Comparison of ENCODE assay signal across 8 mouse cellular contexts in genomic region chr10:126984189-126985004, GRCm38 (mm10). TPM values are rescaled to one million over a fixed set of nuclear protein-coding genes. Genes with fewer than 3 reads are reported as not detected.
DNase-seq lines count a peak whose midpoint lies in the region; ATAC-seq and TF ChIP-seq lines count a peak whose summit lies in the region.

No protein-coding gene starts in this region.

- in situ Hi-C loops in CH12.LX (cut with MboI; ENCODE audit: low pct_ligation_motif_present, low pct_unique_long_range_greater_than_20kb, low sequenced_read_pairs), result no loop called here

- H3K4me3 ChIP-seq in CH12.LX (replicated peaks in 1 of 3; ENCODE audit: low read depth in 2 of 3, low read length in 2 of 3, poor library complexity in 1 of 3), result no peak overlapping the region
- H3K4me3 ChIP-seq in embryonic facial prominence, embryonic 12.5 days, result no peak overlapping the region
- no peak overlapping the region for H3K4me3 ChIP-seq in liver, embryonic 11.5 days (ENCODE audit: low read depth, low read length)

- ATAC-seq in embryonic facial prominence, embryonic 12.5 days (ENCODE audit: insufficient number of reproducible peaks, insufficient read depth, low FRiP score, low TSS enrichment), result no peak
- ATAC-seq in liver, embryonic 11.5 days (replicated peaks; ENCODE audit: low FRiP score), result no peak

- H3K9me3 ChIP-seq in CH12.LX (replicated peaks; ENCODE audit: low read length), result no peaks in the 10 kb centered on the region
- no peaks in the 10 kb centered on the region for H3K9me3 ChIP-seq in embryonic facial prominence, embryonic 12.5 days
- no peaks in the 10 kb centered on the region for H3K9me3 ChIP-seq in liver, embryonic 11.5 days (ENCODE audit: control insufficient read depth, low read length)

- intact Hi-C loops in heart, postnatal 14 days (cut with DNase I), result no loop called here

- DNase-seq in gastrocnemius, adult 18-20 months (ENCODE audit: low spot score), result peak; percentile 78
- DNase-seq in gastrocnemius, postnatal 4 days (ENCODE audit: low spot score in 2 of 2), result no peak
- DNase-seq in CH12.LX (ENCODE audit: extremely low read depth), result no peak
- peak; percentile 52 to 56 for DNase-seq in heart, postnatal 14 days
- no peak for DNase-seq in liver, embryonic 11.5 days (ENCODE audit: low spot score)
- DNase-seq in ovary, postnatal 14 days (ENCODE audit: low spot score), result no peak
- no peak for DNase-seq in thymus, postnatal 10 days (ENCODE audit: low spot score in 2 of 2)

- peaks cover 22% of the 10 kb centered on the region for H3K79me2 ChIP-seq in CH12.LX (replicated peaks; ENCODE audit: control insufficient read depth, extremely low read depth, insufficient read depth, poor library complexity, severe bottlenecking)

- no peak overlapping the region for H3K4me2 ChIP-seq in CH12.LX (ENCODE audit: insufficient read depth, low read depth, poor library complexity, severe bottlenecking)
- H3K4me2 ChIP-seq in embryonic facial prominence, embryonic 12.5 days (replicated peaks), result peak overlapping the region; percentile 98
- peak overlapping the region; percentile 8; the same call in 1 of the 2 replicates for H3K4me2 ChIP-seq in liver, embryonic 11.5 days

- H3K4me1 ChIP-seq in CH12.LX (ENCODE audit: control insufficient read depth in 1 of 2, insufficient read depth in 2 of 2), result peaks cover 16 to 54% of the 10 kb centered on the region in 2 experiments
- H3K4me1 ChIP-seq in embryonic facial prominence, embryonic 12.5 days, result peaks cover 85% of the 10 kb centered on the region
- peaks cover 81% of the 10 kb centered on the region for H3K4me1 ChIP-seq in liver, embryonic 11.5 days (replicated peaks; ENCODE audit: control insufficient read depth, insufficient read depth, low read length)

- H3K27me3 ChIP-seq in CH12.LX (replicated peaks), result no peaks in the 10 kb centered on the region
- no peaks in the 10 kb centered on the region for H3K27me3 ChIP-seq in embryonic facial prominence, embryonic 12.5 days
- no peaks in the 10 kb centered on the region for H3K27me3 ChIP-seq in liver, embryonic 11.5 days (replicated peaks; ENCODE audit: control insufficient read depth, insufficient read depth, low read length)

- WGBS in embryonic facial prominence, embryonic 12.5 days, result 45% methylated on average over 5 of the region's 5 CpGs
- WGBS in liver, embryonic 11.5 days, result 67% methylated on average over 5 of the region's 5 CpGs

- TF ChIP-seq RAD21 in CH12.LX (IDR thresholded peaks at IDR 0.05; ENCODE audit: low read depth, low read length), result no peak

- no peak overlapping the region for H3K27ac ChIP-seq in CH12.LX (ENCODE audit: insufficient read depth, low read depth)
- H3K27ac ChIP-seq in embryonic facial prominence, embryonic 12.5 days, result peak overlapping the region; percentile 76
- 0 out of 2 replicates have a peak overlapping the region, but pooled peaks have one; percentile 9 for H3K27ac ChIP-seq in liver, embryonic 11.5 days (ENCODE audit: low read depth, low read length)

- dilution Hi-C loops in CH12.LX (cut with MboI; ENCODE audit: extremely low pct_ligation_motif_present, extremely low pct_unique_long_range_greater_than_20kb, low sequenced_read_pairs), result no loop called here

- peaks cover 3 to 25% of the 10 kb centered on the region in 2 experiments for H3K36me3 ChIP-seq in CH12.LX (replicated peaks in 1 of 2; ENCODE audit: control insufficient read depth in 1 of 2, insufficient read depth in 1 of 2, low read length in 1 of 2)
- H3K36me3 ChIP-seq in embryonic facial prominence, embryonic 12.5 days, result 0 out of 2 replicates have a peak, but pooled peaks cover 9% of the 10 kb centered on the region
- H3K36me3 ChIP-seq in liver, embryonic 11.5 days (ENCODE audit: control insufficient read depth, insufficient read depth, low read length), result no peaks in the 10 kb centered on the region; the same call in 1 of the 2 replicates

- no peak overlapping the region for H3K9ac ChIP-seq in CH12.LX (ENCODE audit: insufficient read depth, low read depth)
- peak overlapping the region; percentile 42; the same call in 1 of the 2 replicates for H3K9ac ChIP-seq in embryonic facial prominence, embryonic 12.5 days
- H3K9ac ChIP-seq in liver, embryonic 11.5 days (ENCODE audit: low read depth, low read length), result 0 out of 2 replicates have a peak overlapping the region, but pooled peaks have one; percentile 6

- no peak for TF ChIP-seq EP300 in CH12.LX (IDR thresholded peaks at IDR 0.05; ENCODE audit: low read length)

- TF ChIP-seq POLR2A in CH12.LX (IDR thresholded peaks at IDR 0.05; ENCODE audit: low read depth, low read length), result no peak

- no peak for TF ChIP-seq CTCF in CH12.LX (conservative IDR thresholded peaks at IDR 0.05 in 1 of 2, IDR thresholded peaks at IDR 0.05 in 1 of 2; ENCODE audit: low read depth in 2 of 2, low read length in 2 of 2)

TF ChIP-seq in CH12.LX, 34 proteins besides CTCF, POLR2A, EP300 and RAD21:
- TF ChIP-seq ZNF384 (IDR thresholded peaks at IDR 0.05; ENCODE audit: low read depth, low read length) (no peak), MAFK (IDR thresholded peaks at IDR 0.05; ENCODE audit: insufficient replicate concordance, low read length) (no peak), ETS1 (conservative IDR thresholded peaks at IDR 0.05; ENCODE audit: low read depth, low read length) (no peak), MAX (IDR thresholded peaks at IDR 0.05; ENCODE audit: low read length) (no peak), BHLHE40 (IDR thresholded peaks at IDR 0.05; ENCODE audit: low read depth, low read length) (0 out of 2 replicates have a peak, but pooled peaks have one; percentile 17), RCOR1 (conservative IDR thresholded peaks at IDR 0.05; ENCODE audit: low read depth, low read length) (no peak)

RNA-seq across cellular contexts. Expression of gene Ctdsp2, which starts 5.9 kb away (rescaled TPM):
- total RNA-seq in gastrocnemius, adult 18-20 months (2021), result 100 to 1,000 TPM in 1 of 2 experiments, 10 to 100 TPM in 1; 84.5 to 110 TPM
- total RNA-seq in gastrocnemius, postnatal 4 days (2021), result 100 to 1,000 TPM; 194 to 205 TPM
- total RNA-seq in CH12.LX (2012; rRNA removed) (13.2 and 20.2 TPM in 2 replicates), CH12.LX (2014; rRNA removed) (7.5 and 8.9 TPM in 2 replicates)
- 17.7 and 21.9 TPM in 2 replicates for polyA plus RNA-seq in CH12.LX (2012; ENCODE audit: insufficient read length, low read depth)
- 85.1 and 91.0 TPM in 2 replicates for polyA plus RNA-seq in embryonic facial prominence, embryonic 12.5 days (2016; fragmentation: Nextera tagmentation; extraction: Ambion mirVana)
- total RNA-seq in heart, postnatal 14 days (2021), result 100 to 1,000 TPM; 104 to 122 TPM
- polyA plus RNA-seq in liver, embryonic 11.5 days (2014; fragmentation: Nextera tagmentation; extraction: Ambion mirVana), result 37.4 and 42.2 TPM in 2 replicates

RNA-seq across cellular contexts. Expression of gene Avil, which starts 16.1 kb away (rescaled TPM):
- total RNA-seq in gastrocnemius, adult 18-20 months (2021), result 1 to 10 TPM; 2.9 to 3.6 TPM
- total RNA-seq in gastrocnemius, postnatal 4 days (2021), result under 1 TPM; 0.42 to 0.52 TPM
- 2.1 and 2.7 TPM in 2 replicates for total RNA-seq in CH12.LX (2012; rRNA removed)
- 8.2 and 9.9 TPM in 2 replicates for total RNA-seq in CH12.LX (2014; rRNA removed)
- 18.8 and 20.0 TPM in 2 replicates for polyA plus RNA-seq in CH12.LX (2012; ENCODE audit: insufficient read length, low read depth)
- 3.3 and 3.9 TPM in 2 replicates for polyA plus RNA-seq in embryonic facial prominence, embryonic 12.5 days (2016; fragmentation: Nextera tagmentation; extraction: Ambion mirVana)
- total RNA-seq in heart, postnatal 14 days (2021), result under 1 TPM; 0.19 to 0.56 TPM
- polyA plus RNA-seq in liver, embryonic 11.5 days (2014; fragmentation: Nextera tagmentation; extraction: Ambion mirVana), result 0.10 and 0.13 TPM in 2 replicates

RNA-seq across cellular contexts. Expression of gene Tsfm, which starts 46.2 kb away (rescaled TPM):
- total RNA-seq in gastrocnemius, adult 18-20 months (2021), result 10 to 100 TPM; 20.4 to 22.4 TPM
- total RNA-seq in gastrocnemius, postnatal 4 days (2021), result 10 to 100 TPM; 29.2 to 38.5 TPM
- total RNA-seq in CH12.LX (2012; rRNA removed) (72.0 and 78.0 TPM in 2 replicates), CH12.LX (2014; rRNA removed) (88.9 and 93.9 TPM in 2 replicates)
- 53.0 and 53.2 TPM in 2 replicates for polyA plus RNA-seq in CH12.LX (2012; ENCODE audit: insufficient read length, low read depth)
- 76.5 and 84.1 TPM in 2 replicates for polyA plus RNA-seq in embryonic facial prominence, embryonic 12.5 days (2016; fragmentation: Nextera tagmentation; extraction: Ambion mirVana)
- 10 to 100 TPM; 49.8 to 60.5 TPM for total RNA-seq in heart, postnatal 14 days (2021)
- 110 and 119 TPM in 2 replicates for polyA plus RNA-seq in liver, embryonic 11.5 days (2014; fragmentation: Nextera tagmentation; extraction: Ambion mirVana)

RNA-seq across cellular contexts. Expression of gene Mettl1, which starts 56.8 kb away (rescaled TPM):
- total RNA-seq in gastrocnemius, adult 18-20 months (2021), result 1 to 10 TPM; 8.6 to 9.1 TPM
- total RNA-seq in gastrocnemius, postnatal 4 days (2021), result 10 to 100 TPM; 18.3 to 18.8 TPM
- total RNA-seq in CH12.LX (2012; rRNA removed) (28.4 and 32.7 TPM in 2 replicates), CH12.LX (2014; rRNA removed) (19.6 and 21.6 TPM in 2 replicates)
- polyA plus RNA-seq in CH12.LX (2012; ENCODE audit: insufficient read length, low read depth), result 44.0 and 49.4 TPM in 2 replicates
- 51.6 and 53.1 TPM in 2 replicates for polyA plus RNA-seq in embryonic facial prominence, embryonic 12.5 days (2016; fragmentation: Nextera tagmentation; extraction: Ambion mirVana)
- total RNA-seq in heart, postnatal 14 days (2021), result 1 to 10 TPM; 5.0 to 6.0 TPM
- 54.1 and 58.1 TPM in 2 replicates for polyA plus RNA-seq in liver, embryonic 11.5 days (2014; fragmentation: Nextera tagmentation; extraction: Ambion mirVana)

RNA-seq across cellular contexts. Expression of gene Eef1akmt3, which starts 56.9 kb away (rescaled TPM):
- total RNA-seq in gastrocnemius, adult 18-20 months (2021), result under 1 TPM in 1 of 2 experiments, not detected in 1; 0.09 TPM
- total RNA-seq in gastrocnemius, postnatal 4 days (2021), result 1 to 10 TPM in 1 of 2 experiments, under 1 TPM in 1; 0.78 to 1.1 TPM
- 0.76 and 0.98 TPM in 2 replicates for total RNA-seq in CH12.LX (2012; rRNA removed)
- total RNA-seq in CH12.LX (2014; rRNA removed), result 0.62 and 0.78 TPM in 2 replicates
- polyA plus RNA-seq in CH12.LX (2012; ENCODE audit: insufficient read length, low read depth), result 1.1 and 1.2 TPM in 2 replicates
- 0.45 and 0.61 TPM in 2 replicates for polyA plus RNA-seq in embryonic facial prominence, embryonic 12.5 days (2016; fragmentation: Nextera tagmentation; extraction: Ambion mirVana)
- total RNA-seq in heart, postnatal 14 days (2021), result under 1 TPM in 1 of 2 experiments, not detected in 1; 0.12 TPM
- polyA plus RNA-seq in liver, embryonic 11.5 days (2014; fragmentation: Nextera tagmentation; extraction: Ambion mirVana), result 0.11 and 0.23 TPM in 2 replicates

Comparison
In these comparisons a context has a peak if more than half of its experiments do, and no peak if none do; other contexts are left out.
1. DNase-seq: peak in gastrocnemius, adult 18-20 months (single experiment) and heart, postnatal 14 days (2 of 2); none in gastrocnemius, postnatal 4 days (0 of 2), CH12.LX (single experiment), liver, embryonic 11.5 days (single experiment), ovary, postnatal 14 days (single experiment) and thymus, postnatal 10 days (0 of 2).
2. RNA of gene Ctdsp2, which starts 5.9 kb away (total RNA-seq): 194 to 205 TPM in gastrocnemius, postnatal 4 days, 104 to 122 TPM in heart, postnatal 14 days and 84.5 to 110 TPM in gastrocnemius, adult 18-20 months; 7.5 to 20.2 TPM in CH12.LX; every median in the first group is over 4 times any median in the second.